Mouse (Mus musculus) liver, embryonic 18 days (tissue): ENCODE measurements around the gene Tmc5. TPM values are rescaled to one million over a fixed set of nuclear protein-coding genes. Genes with fewer than 3 reads are reported as not detected.

Source experiments
- polyA plus RNA-seq: library from polyadenylated mRNA; depleted of rRNA; stranded (reverse); fragments of >200 nt; gene quantifications from 2 replicates; pipeline ENCODE4 v1.2.3, GENCODE M21; 2012; rRNA removed

Gene Tmc5
- polyA plus RNA-seq: 0.10 and 0.17 TPM in 2 replicates

DNA sequence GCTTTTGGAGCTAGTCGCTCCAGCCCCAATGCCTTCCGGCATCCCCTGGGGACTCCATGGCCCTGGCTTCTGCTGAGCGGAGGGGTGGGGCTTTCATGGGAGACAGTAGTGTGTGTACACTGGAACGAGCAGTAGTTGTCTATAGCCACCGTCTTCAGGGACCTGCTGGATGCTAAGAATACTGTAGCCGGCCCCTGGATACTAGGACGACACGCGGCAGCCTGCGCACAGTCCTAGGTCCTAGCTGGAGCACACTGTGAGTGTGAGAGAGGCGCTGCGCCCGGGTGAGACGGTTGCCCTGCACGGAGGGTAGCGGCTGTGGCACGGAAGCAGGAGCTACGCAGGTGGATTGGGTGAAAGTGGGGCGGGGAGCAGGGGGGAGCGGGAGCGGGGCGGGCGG is at the start of gene Tmc5:
Gene Tmc5 (plus strand): TSS at position 97 of the 400 bp plus-strand sequence.

DNA sequence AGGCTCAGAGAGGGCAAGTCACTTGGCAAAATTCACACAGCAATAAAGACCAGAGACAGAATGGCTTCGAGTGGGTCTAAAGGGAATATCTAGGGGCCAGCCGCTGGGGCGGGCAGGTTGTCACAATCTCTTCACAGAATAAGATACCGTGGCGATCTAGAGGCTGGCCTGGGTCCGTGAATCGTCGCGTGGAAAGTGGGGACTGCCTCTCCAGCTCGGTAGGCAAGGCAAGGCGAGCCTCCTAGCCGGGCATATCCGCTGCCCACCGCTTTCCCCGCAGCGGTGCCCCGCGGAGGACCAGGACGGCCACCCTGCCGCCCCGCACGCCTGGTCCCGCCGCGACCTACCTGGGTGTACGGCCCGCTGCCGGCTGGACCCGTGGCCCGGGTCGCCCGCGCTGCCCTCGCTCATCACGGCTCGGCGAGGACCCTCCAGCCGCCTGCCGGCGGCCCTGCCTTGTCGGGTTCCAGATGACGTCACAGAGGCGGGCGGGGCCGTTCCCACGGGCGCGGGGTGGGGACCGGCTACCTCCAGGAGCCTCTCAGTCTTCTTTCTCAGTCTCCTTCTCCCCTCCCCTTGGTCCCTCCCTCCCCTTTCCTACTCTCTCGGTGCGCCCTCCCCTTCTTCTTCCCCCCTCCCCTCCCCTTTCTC is 12.7 kb upstream of the Tmc5 start, which contains the start of gene Tmc7:
Gene Tmc7 (minus strand): TSS at position 480 of the 651 bp plus-strand sequence.

DNA sequence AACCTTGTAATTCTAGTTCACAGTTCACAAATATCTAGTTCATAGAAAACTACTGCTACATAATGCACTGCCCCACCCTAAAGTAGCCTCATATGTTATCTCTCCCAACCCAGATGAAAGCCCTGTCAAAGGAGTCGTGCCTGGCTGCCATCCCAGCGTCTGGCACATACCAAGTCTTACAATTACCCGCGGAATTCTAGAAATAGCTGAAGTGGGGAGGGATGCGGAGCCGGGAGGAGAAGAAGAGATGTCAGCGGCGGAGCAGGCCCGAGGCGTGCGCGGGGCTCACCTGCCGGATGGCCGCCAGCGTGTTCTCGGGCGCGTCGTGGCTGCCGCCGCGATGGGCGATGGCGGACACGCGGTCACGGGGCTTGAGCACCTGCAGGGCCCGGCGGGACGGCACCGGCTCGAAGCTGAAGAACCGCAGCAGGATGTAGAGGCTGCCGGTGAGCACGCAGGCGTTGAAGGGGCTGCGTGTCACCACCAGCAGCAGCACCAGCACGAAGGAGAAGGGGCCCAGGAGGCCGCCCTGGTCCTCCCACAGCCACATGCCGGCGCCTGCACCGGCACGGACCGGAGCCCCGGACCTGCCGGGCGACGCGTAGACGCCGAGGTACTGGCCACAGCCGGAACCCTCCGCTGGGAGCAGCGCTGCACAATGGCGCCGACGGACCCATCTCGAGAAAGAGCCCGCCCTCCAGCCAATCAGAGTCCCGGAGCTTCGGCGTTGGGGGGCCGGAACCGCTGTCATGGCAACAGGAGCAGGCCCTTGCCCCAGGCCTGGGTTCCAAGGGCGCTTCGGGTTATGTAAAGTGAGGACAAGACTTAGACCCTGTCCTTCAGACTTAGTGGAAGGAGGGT is 108.2 kb downstream of the Tmc5 start, which contains the start of gene Gde1:
Gene Gde1 (minus strand): TSS at position 678 of the 861 bp plus-strand sequence.

DNA sequence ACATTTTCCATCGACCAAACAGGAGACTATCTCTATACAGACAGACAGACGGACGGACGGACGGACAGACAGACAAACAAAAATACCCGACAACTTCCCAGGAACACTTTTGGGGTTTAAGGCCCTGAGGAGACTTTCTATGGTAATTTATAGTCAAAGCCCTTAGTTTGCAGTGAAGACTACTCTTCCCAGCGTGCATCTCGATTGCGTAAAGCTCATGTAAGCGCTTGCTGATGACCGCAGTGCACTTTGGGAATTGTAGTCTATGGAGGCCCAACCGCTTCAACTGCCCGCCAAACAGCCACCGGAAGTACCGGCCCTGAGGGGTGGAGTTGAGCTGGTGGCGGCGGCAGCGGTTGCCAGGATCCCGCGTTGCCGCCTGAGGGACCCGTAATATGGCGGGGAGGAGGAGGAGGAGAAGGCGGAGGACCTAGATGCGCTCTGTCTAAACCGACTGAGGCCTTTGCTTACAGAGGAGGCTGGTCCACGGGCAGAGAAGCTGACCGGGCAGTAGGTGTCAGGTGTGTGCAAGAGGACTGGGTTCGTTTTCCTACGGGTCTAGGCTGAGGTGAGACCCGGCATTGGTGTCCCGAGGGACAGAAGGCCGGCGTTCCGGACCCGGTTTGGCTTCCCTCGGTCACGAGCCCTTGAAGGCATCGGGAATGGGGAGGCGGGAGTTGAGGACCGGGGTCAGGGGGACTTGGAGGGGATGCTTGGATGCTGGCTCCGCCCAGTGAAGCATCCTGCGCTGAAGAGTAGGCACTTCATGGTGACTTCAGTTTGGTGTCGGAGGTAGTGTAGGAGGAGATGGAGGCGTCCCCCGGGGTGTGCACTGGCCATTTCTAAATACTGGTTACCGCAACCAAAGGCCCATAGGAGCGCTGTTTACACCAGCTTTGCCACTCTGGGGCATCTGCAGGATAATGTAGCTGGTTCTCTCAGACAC is 115.4 kb downstream of the Tmc5 start, which contains the start of gene Ccp110:
Gene Ccp110 (plus strand): TSS at position 325 of the 946 bp plus-strand sequence.

Other genes starting within 250 kb of the Tmc5 start
- gene Syt17, start 149.1 kb upstream of the Tmc5 start, polyA plus RNA-seq: 0.23 and 0.24 TPM in 2 replicates
- 2.7 TPM in 2 replicates for gene Itpripl2, start 105.3 kb upstream of the Tmc5 start, polyA plus RNA-seq
- 26.3 and 26.4 TPM in 2 replicates for gene Coq7, start 63.9 kb upstream of the Tmc5 start, polyA plus RNA-seq
- gene Tmc7, start 12.6 kb upstream of the Tmc5 start, polyA plus RNA-seq: 0.82 and 1.3 TPM in 2 replicates
- 27.6 and 28.6 TPM in 2 replicates for gene Gde1, start 108.5 kb downstream of the Tmc5 start, polyA plus RNA-seq
- gene Ccp110, start 115.3 kb downstream of the Tmc5 start, polyA plus RNA-seq: 6.0 and 6.7 TPM in 2 replicates
- gene Vps35l, start 142.9 kb downstream of the Tmc5 start, polyA plus RNA-seq: 21.1 and 22.7 TPM in 2 replicates